Mouse (Mus musculus) limb, embryonic 13.5 days (tissue): ENCODE data around the gene Socs5. TPM values are rescaled to one million over a fixed set of nuclear protein-coding genes. Genes with fewer than 3 reads are reported as not detected.
"Not testable (repeated sequence)": the region's sequence is repeated elsewhere in the genome, so short reads cannot be mapped to it uniquely, and the experiment has no call there.

Source experiments
- ATAC-seq: fragments of 200-750 bp; cut with Nextera tagmentation; 2 replicates; pipeline ENCODE4 v1.8.0; 2017; ENCODE audit warnings: low read depth, moderate number of reproducible peaks, moderate TSS enrichment; ENCODE audit not compliant: low FRiP score
- H3K27ac ChIP-seq: fragments of 300-500 bp; sonication (generic); 2 replicates; pipeline ENCODE4 v1.5.1; 2015; ENCODE audit warnings: inconsistent platforms, mild to moderate bottlenecking, moderate library complexity
- H3K27me3 ChIP-seq: fragments of 300-500 bp; sonication (generic); 2 replicates; pipeline ENCODE4 v1.6.1; 2015; ENCODE audit warnings: mild to moderate bottlenecking, inconsistent platforms
- H3K36me3 ChIP-seq: fragments of 300-500 bp; sonication (generic); 2 replicates; pipeline ENCODE4 v1.6.1; 2015; ENCODE audit warnings: inconsistent platforms, mild to moderate bottlenecking, moderate library complexity
- H3K4me1 ChIP-seq: fragments of 300-500 bp; sonication (generic); 2 replicates; pipeline ENCODE4 v1.6.1; 2015; ENCODE audit warnings: inconsistent platforms
- H3K4me2 ChIP-seq: fragments of 300-500 bp; sonication (generic); replicated peaks from 2 replicates; pipeline ENCODE4 v1.6.1; 2015; ENCODE audit warnings: inconsistent platforms, mild to moderate bottlenecking, moderate library complexity
- H3K4me3 ChIP-seq: fragments of 300-500 bp; sonication (generic); 2 replicates; pipeline ENCODE4 v1.5.1; 2015; ENCODE audit warnings: moderate library complexity, mild to moderate bottlenecking, inconsistent platforms
- H3K9ac ChIP-seq: fragments of 300-500 bp; sonication (generic); 2 replicates; pipeline ENCODE4 v1.6.1; 2015; ENCODE audit warnings: mild to moderate bottlenecking, inconsistent platforms
- H3K9me3 ChIP-seq: fragments of 300-500 bp; sonication (generic); 2 replicates; pipeline ENCODE4 v1.6.1; 2016; ENCODE audit warnings: inconsistent platforms
- WGBS: fragments of 180-500 bp; shearing (Covaris S2); methylation state at CpG from one replicate; pipeline ENCODE4 v1.1.7; 2015; 5-methylcytosine and 5-hydroxymethylcytosine counted together
- polyA plus RNA-seq: library from polyadenylated mRNA; unstranded; fragments of >200 nt; fragmentation: Nextera tagmentation; extraction: Ambion mirVana; gene quantifications from 2 replicates; pipeline ENCODE4 v1.2.1, GENCODE M21; 2015

Gene Socs5
- polyA plus RNA-seq = 15.9 and 16.2 TPM in 2 replicates

- peak within 1 kb of the TSS; percentile 88 for H3K27ac ChIP-seq
- H3K36me3 ChIP-seq = no peaks in the 10 kb centered on the region
- peak within 1 kb of the TSS; percentile 86 for H3K9ac ChIP-seq
- under 1% methylated on average over 49 of the region's 73 CpGs for WGBS
- ATAC-seq = peak; percentile 80
- H3K9me3 ChIP-seq = no peaks in the 10 kb centered on the region
- H3K4me1 ChIP-seq = peaks cover 28% of the 10 kb centered on the region
- peak within 1 kb of the TSS; percentile 87 for H3K4me2 ChIP-seq
- H3K4me3 ChIP-seq = peak within 1 kb of the TSS; percentile 75
- no peaks in the 10 kb centered on the region for H3K27me3 ChIP-seq
Observed at GRCm38 (mm10) chr17:87107623-87108221, at the start of gene Socs5. Gene Socs5 (plus strand): TSS chr17:87107679.

GRCm38 (mm10) chr17:87062639-87063038 is 44.8 kb upstream of the Socs5 start:
- Histone ChIP-seq H3K9ac (no peak overlapping the region), H3K4me3 (no peak overlapping the region), H3K27ac (no peak overlapping the region), H3K4me2 (no peak overlapping the region), H3K4me1 (peaks cover 4% of the 10 kb centered on the region), H3K36me3 (no peaks in the 10 kb centered on the region), H3K9me3 (no peaks in the 10 kb centered on the region), H3K27me3 (no peaks in the 10 kb centered on the region)
- ATAC-seq = no peak
- 80% methylated on average over 9 of the region's 9 CpGs for WGBS

- WGBS = 76% methylated on average over 7 of the region's 7 CpGs
- no peak for ATAC-seq
- Histone ChIP-seq H3K36me3 (no peaks in the 10 kb centered on the region), H3K27ac (no peak overlapping the region), H3K4me3 (no peak overlapping the region), H3K9ac (no peak overlapping the region), H3K27me3 (no peaks in the 10 kb centered on the region), H3K4me1 (no peaks in the 10 kb centered on the region), H3K9me3 (no peaks in the 10 kb centered on the region), H3K4me2 (no peak overlapping the region)
Observed at GRCm38 (mm10) chr17:87063461-87063860, 44.0 kb upstream of the Socs5 start.

GRCm38 (mm10) chr17:87063969-87064368 is 43.5 kb upstream of the Socs5 start:
- no peak for ATAC-seq
- Histone ChIP-seq H3K4me1 (no peaks in the 10 kb centered on the region), H3K27me3 (no peaks in the 10 kb centered on the region), H3K4me3 (no peak overlapping the region), H3K4me2 (no peak overlapping the region), H3K27ac (no peak overlapping the region), H3K36me3 (no peaks in the 10 kb centered on the region), H3K9me3 (no peaks in the 10 kb centered on the region), H3K9ac (no peak overlapping the region)
- 70% methylated on average over 6 of the region's 6 CpGs for WGBS

- Histone ChIP-seq H3K4me1 (no peaks in the 10 kb centered on the region), H3K27ac (no peak overlapping the region), H3K4me3 (no peak overlapping the region), H3K4me2 (no peak overlapping the region), H3K27me3 (no peaks in the 10 kb centered on the region), H3K36me3 (no peaks in the 10 kb centered on the region), H3K9me3 (no peaks in the 10 kb centered on the region), H3K9ac (no peak overlapping the region)
- ATAC-seq = no peak
- 90% methylated on average over 4 of the region's 4 CpGs for WGBS
Observed at GRCm38 (mm10) chr17:87068997-87069396, 38.5 kb upstream of the Socs5 start.

GRCm38 (mm10) chr17:87072183-87072582 is 35.3 kb upstream of the Socs5 start:
- not testable (repeated sequence) for H3K9me3 ChIP-seq, H3K27ac ChIP-seq, H3K4me1 ChIP-seq, ATAC-seq, H3K27me3 ChIP-seq, H3K9ac ChIP-seq, H3K36me3 ChIP-seq, H3K4me3 ChIP-seq, H3K4me2 ChIP-seq
- 100% methylated on average over 1 of the region's 1 CpGs for WGBS

- no peak for ATAC-seq
- Histone ChIP-seq H3K27ac (no peak overlapping the region), H3K9me3 (no peaks in the 10 kb centered on the region), H3K4me2 (no peak overlapping the region), H3K36me3 (no peaks in the 10 kb centered on the region), H3K27me3 (no peaks in the 10 kb centered on the region), H3K9ac (no peak overlapping the region), H3K4me1 (no peaks in the 10 kb centered on the region), H3K4me3 (no peak overlapping the region)
- 53% methylated on average over 5 of the region's 5 CpGs for WGBS
Observed at GRCm38 (mm10) chr17:87072766-87073440, 34.6 kb upstream of the Socs5 start.

- Histone ChIP-seq H3K4me1 (no peaks in the 10 kb centered on the region), H3K4me3 (no peak overlapping the region), H3K27me3 (no peaks in the 10 kb centered on the region), H3K9me3 (no peaks in the 10 kb centered on the region), H3K27ac (no peak overlapping the region), H3K36me3 (no peaks in the 10 kb centered on the region), H3K4me2 (no peak overlapping the region), H3K9ac (no peak overlapping the region)
- ATAC-seq = no peak
Observed at GRCm38 (mm10) chr17:87073470-87073869, 34.0 kb upstream of the Socs5 start.

GRCm38 (mm10) chr17:87078217-87078616 is 29.3 kb upstream of the Socs5 start:
- 94% methylated on average over 17 of the region's 17 CpGs for WGBS
- not testable (repeated sequence) for H3K27me3 ChIP-seq, H3K9me3 ChIP-seq, H3K4me1 ChIP-seq, H3K4me2 ChIP-seq, H3K36me3 ChIP-seq, H3K9ac ChIP-seq, ATAC-seq, H3K4me3 ChIP-seq, H3K27ac ChIP-seq

GRCm38 (mm10) chr17:87080724-87081123 is 26.8 kb upstream of the Socs5 start:
- WGBS = 87% methylated on average over 7 of the region's 7 CpGs
- H3K36me3 ChIP-seq = no peaks in the 10 kb centered on the region
- H3K9me3 ChIP-seq = no peaks in the 10 kb centered on the region
- H3K4me1 ChIP-seq = no peaks in the 10 kb centered on the region
- no peak overlapping the region for H3K4me2 ChIP-seq
- H3K9ac ChIP-seq = no peak overlapping the region
- no peaks in the 10 kb centered on the region for H3K27me3 ChIP-seq
- ATAC-seq = no peak
- no peak overlapping the region for H3K27ac ChIP-seq
- H3K4me3 ChIP-seq = no peak overlapping the region

GRCm38 (mm10) chr17:87082547-87082946 is 24.9 kb upstream of the Socs5 start:
- WGBS = 73% methylated on average over 4 of the region's 4 CpGs
- H3K27ac ChIP-seq = no peak overlapping the region
- H3K27me3 ChIP-seq = no peaks in the 10 kb centered on the region
- H3K4me3 ChIP-seq = no peak overlapping the region
- no peak overlapping the region for H3K4me2 ChIP-seq
- H3K9me3 ChIP-seq = no peaks in the 10 kb centered on the region
- H3K36me3 ChIP-seq = no peaks in the 10 kb centered on the region
- H3K4me1 ChIP-seq = no peaks in the 10 kb centered on the region
- no peak overlapping the region for H3K9ac ChIP-seq
- ATAC-seq = no peak

- ATAC-seq = no peak
- Histone ChIP-seq H3K4me2 (no peak overlapping the region), H3K4me3 (no peak overlapping the region), H3K27me3 (no peaks in the 10 kb centered on the region), H3K9ac (no peak overlapping the region), H3K36me3 (no peaks in the 10 kb centered on the region), H3K4me1 (no peaks in the 10 kb centered on the region), H3K9me3 (no peaks in the 10 kb centered on the region), H3K27ac (no peak overlapping the region)
- WGBS = 88% methylated on average over 5 of the region's 5 CpGs
Observed at GRCm38 (mm10) chr17:87083671-87084070, 23.8 kb upstream of the Socs5 start.

- Histone ChIP-seq H3K9ac (no peak overlapping the region), H3K27ac (no peak overlapping the region), H3K36me3 (no peaks in the 10 kb centered on the region), H3K27me3 (no peaks in the 10 kb centered on the region), H3K4me1 (no peaks in the 10 kb centered on the region), H3K9me3 (no peaks in the 10 kb centered on the region), H3K4me3 (no peak overlapping the region), H3K4me2 (no peak overlapping the region)
- WGBS = 87% methylated on average over 6 of the region's 6 CpGs
- no peak for ATAC-seq
Observed at GRCm38 (mm10) chr17:87085726-87086125, 21.8 kb upstream of the Socs5 start.
